ENCODE assay signal across 21 mouse cellular contexts in the genomic region with DNA sequence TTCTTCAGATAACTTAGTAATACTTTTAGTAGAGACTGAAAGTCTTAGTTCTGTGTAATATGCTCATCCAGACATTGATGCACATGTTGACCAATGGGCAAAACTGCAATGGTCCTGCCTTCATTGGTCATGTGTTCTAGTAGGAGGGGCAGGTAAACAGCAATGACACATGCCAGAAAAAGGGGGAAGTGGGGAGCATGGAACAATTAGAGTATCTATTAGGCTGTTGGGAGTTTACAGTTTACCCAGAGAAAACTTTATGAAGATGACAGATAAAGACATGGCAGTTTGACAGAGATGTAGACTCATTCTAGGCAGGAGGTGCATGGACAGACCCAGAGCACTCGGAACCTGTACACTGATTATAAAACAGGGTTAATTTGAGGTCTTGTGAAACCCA.
DNase-seq lines count a peak whose midpoint lies in the region; ATAC-seq and TF ChIP-seq lines count a peak whose summit lies in the region.
"Had no signal": no experiment of that assay in that cellular context is flagged by ENCODE, and none has a peak within 500 bp of the region (broad histone marks: within the 10 kb centered on the region; RNA-seq: fewer than 3 reads in every experiment).

No protein-coding gene starts in this region.

- no peak overlapping the region for H3K4me3 ChIP-seq in left cerebral cortex, adult 2 months
- H3K4me3 ChIP-seq in neural tube, embryonic 15.5 days (replicated peaks) = no peak overlapping the region
- H3K4me3 ChIP-seq: embryonic facial prominence, embryonic 13.5 days; forebrain, embryonic 13.5 days; gastrocnemius, adult 2 months; heart, adult 2 months; heart, embryonic 15.5 days; hindbrain, embryonic 10.5 days; hindbrain, embryonic 15.5 days had no signal

- WGBS in neural tube, embryonic 15.5 days = 97% methylated on average over 1 of the region's 1 CpGs

- H3K27ac ChIP-seq in left cerebral cortex, adult 2 months = no peak overlapping the region
- H3K27ac ChIP-seq in neural tube, embryonic 15.5 days (replicated peaks) = no peak overlapping the region
- H3K27ac ChIP-seq: embryonic facial prominence, embryonic 13.5 days; forebrain, embryonic 13.5 days; gastrocnemius, adult 2 months; heart, adult 2 months; heart, embryonic 15.5 days; hindbrain, embryonic 10.5 days; hindbrain, embryonic 15.5 days had no signal

- intact Hi-C loops in heart, postnatal 14 days (cut with DNase I) = no loop called here
- intact Hi-C loops in left cerebral cortex, adult 2 months (cut with DNase I) = no loop called here

- no peak for TF ChIP-seq CTCF in left cerebral cortex, adult 2 months (IDR thresholded peaks at IDR 0.05)

- H3K9ac ChIP-seq in neural tube, embryonic 15.5 days (replicated peaks) = no peak overlapping the region
- H3K9ac ChIP-seq: embryonic facial prominence, embryonic 13.5 days; forebrain, embryonic 13.5 days; forebrain, postnatal 0 days; heart, embryonic 15.5 days; hindbrain, embryonic 15.5 days had no signal

- H3K4me2 ChIP-seq in neural tube, embryonic 15.5 days = no peak overlapping the region
- H3K4me2 ChIP-seq: embryonic facial prominence, embryonic 13.5 days; forebrain, embryonic 13.5 days; heart, embryonic 11.5 days; heart, embryonic 15.5 days; hindbrain, embryonic 15.5 days had no signal

- peak; percentile 39 for DNase-seq in heart, adult 11 months
- no peak for DNase-seq in heart, postnatal 14 days
- DNase-seq in left cerebral cortex, adult 2 months (ENCODE audit: extremely low spot score in 1 of 2, low spot score in 2 of 2) = no peak
- no peak for DNase-seq in testis, postnatal 14 days (ENCODE audit: low spot score)
- DNase-seq: adrenal gland, adult 8-10 months; cerebellum, adult 11 months; cerebellum, adult 8-10 months; cerebellum, postnatal 14 days; forebrain, postnatal 0 days; gastrocnemius, adult 2 months; gastrocnemius, postnatal 36 days; heart, adult 2 months had no signal

- H3K27me3 ChIP-seq in neural tube, embryonic 15.5 days (replicated peaks) = no peaks in the 10 kb centered on the region
- H3K27me3 ChIP-seq: embryonic facial prominence, embryonic 13.5 days; forebrain, embryonic 13.5 days; heart, embryonic 15.5 days; hindbrain, embryonic 15.5 days had no signal

- no peaks in the 10 kb centered on the region for H3K9me3 ChIP-seq in neural tube, embryonic 15.5 days (replicated peaks)
- H3K9me3 ChIP-seq: embryonic facial prominence, embryonic 13.5 days; forebrain, embryonic 13.5 days; heart, embryonic 15.5 days; hindbrain, embryonic 10.5 days; hindbrain, embryonic 15.5 days had no signal

- H3K36me3 ChIP-seq in neural tube, embryonic 15.5 days = no peaks in the 10 kb centered on the region
- H3K36me3 ChIP-seq: embryonic facial prominence, embryonic 13.5 days; heart, embryonic 15.5 days; hindbrain, embryonic 10.5 days; hindbrain, embryonic 15.5 days had no signal

- H3K4me1 ChIP-seq in neural tube, embryonic 15.5 days = peaks cover 4% of the 10 kb centered on the region; the same call in 1 of the 2 replicates
- H3K4me1 ChIP-seq: embryonic facial prominence, embryonic 13.5 days had no signal

- peak; percentile 42; the same call in 1 of the 2 replicates for ATAC-seq in common myeloid progenitor, adult 5-6 weeks (replicated peaks; ENCODE audit: low read depth, poor library complexity, severe bottlenecking)
- ATAC-seq in megakaryocyte progenitor cell, adult 5-6 weeks (replicated peaks; ENCODE audit: poor library complexity) = peak; percentile 74
- no peak for ATAC-seq in neural tube, embryonic 15.5 days (ENCODE audit: low FRiP score)
- ATAC-seq: forebrain, embryonic 13.5 days; forebrain, postnatal 0 days had no signal
